Mouse (Mus musculus): ENCODE results near the gene Fastk.

Gene Fastk

GRCm38 (mm10) chr5:24392724-24393123 is 52.4 kb downstream of the Fastk start:
- DNase-seq (ENCODE audit: low read depth in 1 of 2, low spot score in 2 of 2): no peak

- DNase-seq (ENCODE audit: low read depth in 1 of 2, low spot score in 2 of 2): no peak
Observed at GRCm38 (mm10) chr5:24391864-24392263, 53.2 kb downstream of the Fastk start, which contains the start of gene Atg9b. Gene Atg9b, minus strand, starts transcription at chr5:24392143.

- DNase-seq (ENCODE audit: low read depth in 1 of 2, low spot score in 2 of 2): no peak
Observed at GRCm38 (mm10) chr5:24389658-24390020, 55.4 kb downstream of the Fastk start.

GRCm38 (mm10) chr5:24389011-24389657 is 56.0 kb downstream of the Fastk start:
- peak; percentile 44 to 53 for DNase-seq (ENCODE audit: low read depth in 1 of 2, low spot score in 2 of 2)
